Mouse (Mus musculus): ENCODE measurements at regions not wholly inside any gene's neighbourhood (a gene's known extent, or its start where the extent isn't known, plus 50 kb on each side); places are given as distances from the start of the nearest gene placed in this dataset.
A peak's percentile ranks its signal among the peaks of the same experiment; 100 is the strongest.

GRCm38 (mm10) chr2:149467801-149468200 lies 62.9 kb downstream of the Cst10 start:
- DNase-seq: peak; percentile 78

DNA sequence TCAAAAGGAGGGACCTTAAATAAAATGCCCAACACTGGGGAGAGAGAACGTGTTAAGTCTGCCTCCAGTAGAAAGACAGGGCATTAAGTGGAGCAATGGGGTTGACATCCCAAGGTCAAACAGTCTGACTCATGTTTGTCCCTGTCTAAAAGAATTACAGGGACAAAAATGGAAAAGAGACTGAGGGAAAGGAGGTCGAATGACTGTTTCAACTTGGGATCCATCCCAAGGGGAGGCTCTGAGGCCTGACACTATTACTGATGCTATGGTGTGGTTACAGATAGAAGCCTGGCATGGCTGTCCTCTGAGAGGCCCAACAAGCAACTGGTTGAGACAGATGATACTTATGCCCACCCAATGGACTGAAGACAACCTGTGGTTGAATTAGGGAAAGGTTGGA lies 67.6 kb downstream of the Cst10 start:
- peak; percentile 54 for DNase-seq

- DNase-seq: peak; percentile 82
Measured at GRCm38 (mm10) chr2:149493280-149493988, 88.6 kb downstream of the Cst10 start.

DNA sequence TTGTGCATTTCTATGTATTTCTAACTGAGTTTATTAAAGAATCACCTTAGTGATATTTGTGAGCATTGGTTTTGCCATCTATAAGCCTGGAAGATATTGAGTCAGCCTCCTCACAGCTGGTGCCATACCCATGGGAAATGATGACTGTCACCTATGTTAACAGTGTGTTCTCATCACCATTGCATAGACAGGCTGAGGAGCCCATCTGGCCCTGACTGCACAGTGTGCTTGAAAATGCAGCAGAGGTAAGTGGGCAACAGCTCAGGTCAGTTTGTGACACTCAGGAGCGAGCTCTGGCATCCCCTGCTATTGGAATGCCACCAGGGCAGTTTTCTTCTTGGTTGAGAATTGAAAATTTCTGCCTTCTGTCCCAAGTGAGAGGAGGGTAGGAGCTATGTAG lies 108.0 kb downstream of the Cst10 start:
- DNase-seq: no peak

GRCm38 (mm10) chr2:149524424-149524823 lies 119.6 kb downstream of the Cst10 start:
- DNase-seq: no peak

DNA sequence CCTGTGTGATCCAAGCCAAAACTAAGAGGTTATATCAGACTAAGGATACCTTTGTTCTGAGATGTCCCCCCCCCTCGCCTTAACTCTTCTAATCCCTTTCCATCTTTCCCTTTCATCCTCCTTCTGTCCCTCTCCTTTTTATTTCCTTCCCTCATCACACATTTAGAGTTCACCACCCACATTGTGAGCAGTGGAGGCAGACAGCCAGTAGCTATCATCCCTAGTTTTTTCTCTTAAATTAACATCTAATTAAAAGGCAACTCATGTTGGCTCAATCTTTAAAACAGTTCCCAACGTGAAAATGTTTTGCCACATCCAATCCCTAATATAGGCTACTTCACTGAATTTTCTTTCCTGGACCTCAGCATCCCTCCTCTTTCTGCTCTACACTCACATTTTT lies 138.0 kb downstream of the Cst10 start:
- DNase-seq: no peak

DNA sequence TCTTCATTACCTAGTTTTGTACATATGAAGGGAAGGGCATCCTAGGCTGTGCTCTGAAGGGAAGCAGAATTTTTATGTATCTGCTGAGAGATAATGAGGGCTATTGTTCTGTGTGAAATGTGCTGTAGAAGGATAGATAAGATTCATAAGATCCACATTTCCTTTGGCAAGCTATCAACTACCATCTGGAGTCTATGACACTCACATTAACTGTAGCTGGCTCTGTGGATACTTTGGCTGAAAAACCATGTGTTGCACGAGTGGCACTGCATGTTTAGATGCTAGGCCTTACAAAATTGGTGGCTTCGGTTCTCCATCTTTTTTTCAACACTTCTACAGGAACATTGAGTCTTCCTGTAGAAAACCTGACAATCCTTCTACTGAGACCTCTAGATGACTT lies 140.9 kb downstream of the Cst10 start:
- no peak for DNase-seq

DNA sequence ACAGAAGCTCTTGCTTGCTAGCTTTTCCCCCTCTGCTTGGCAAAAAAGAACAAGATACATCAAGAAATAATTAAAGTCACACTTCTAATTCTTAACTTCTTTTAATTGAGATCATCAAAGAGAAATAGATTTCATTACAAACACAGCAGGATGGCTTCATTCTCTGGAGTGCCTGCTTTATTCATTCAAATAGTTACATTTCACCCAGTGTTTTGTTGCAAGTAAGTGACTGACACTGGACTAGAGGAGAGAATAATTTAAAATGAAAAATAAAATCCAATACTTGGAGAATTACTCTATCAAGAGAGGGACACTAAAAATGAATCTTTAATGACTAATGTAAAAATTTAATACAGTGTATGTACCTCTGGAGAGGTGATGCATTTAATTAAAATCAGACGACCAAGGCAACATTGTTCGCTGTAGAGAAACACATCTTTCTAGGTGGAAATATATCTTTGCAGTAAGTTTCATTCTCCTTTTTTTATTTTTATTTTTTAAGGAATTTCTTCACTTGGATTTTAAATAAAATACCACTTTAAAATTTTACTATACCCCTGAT lies 141.9 kb downstream of the Cst10 start:
- DNase-seq: no peak

- no peak for DNase-seq
Measured at GRCm38 (mm10) chr2:149555209-149555608, 150.4 kb downstream of the Cst10 start.

DNA sequence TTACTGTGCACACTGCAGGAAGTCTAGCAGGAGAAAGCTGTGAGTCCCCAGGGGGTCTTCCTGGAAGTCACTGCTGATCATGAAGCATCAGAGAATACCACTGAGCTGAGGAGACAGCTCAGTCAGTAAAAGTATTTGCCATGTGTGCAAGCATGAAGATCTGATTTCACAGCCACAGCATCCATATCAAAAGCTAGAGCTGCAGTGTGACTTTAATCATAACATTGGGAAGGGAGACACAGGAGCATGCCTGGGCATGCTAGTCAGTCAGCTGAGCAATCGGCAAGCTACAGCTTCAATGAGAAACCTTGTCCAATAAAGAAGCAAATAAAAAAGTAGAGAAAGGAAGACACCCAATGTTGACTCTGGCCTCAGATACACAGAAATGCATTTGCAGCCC lies 168.9 kb downstream of the Cst10 start:
- DNase-seq: no peak

- no peak for DNase-seq
Measured at GRCm38 (mm10) chr2:149602581-149602980, 197.7 kb downstream of the Cst10 start.

GRCm38 (mm10) chr2:149613381-149613780 lies 208.5 kb downstream of the Cst10 start:
- no peak for DNase-seq

DNA sequence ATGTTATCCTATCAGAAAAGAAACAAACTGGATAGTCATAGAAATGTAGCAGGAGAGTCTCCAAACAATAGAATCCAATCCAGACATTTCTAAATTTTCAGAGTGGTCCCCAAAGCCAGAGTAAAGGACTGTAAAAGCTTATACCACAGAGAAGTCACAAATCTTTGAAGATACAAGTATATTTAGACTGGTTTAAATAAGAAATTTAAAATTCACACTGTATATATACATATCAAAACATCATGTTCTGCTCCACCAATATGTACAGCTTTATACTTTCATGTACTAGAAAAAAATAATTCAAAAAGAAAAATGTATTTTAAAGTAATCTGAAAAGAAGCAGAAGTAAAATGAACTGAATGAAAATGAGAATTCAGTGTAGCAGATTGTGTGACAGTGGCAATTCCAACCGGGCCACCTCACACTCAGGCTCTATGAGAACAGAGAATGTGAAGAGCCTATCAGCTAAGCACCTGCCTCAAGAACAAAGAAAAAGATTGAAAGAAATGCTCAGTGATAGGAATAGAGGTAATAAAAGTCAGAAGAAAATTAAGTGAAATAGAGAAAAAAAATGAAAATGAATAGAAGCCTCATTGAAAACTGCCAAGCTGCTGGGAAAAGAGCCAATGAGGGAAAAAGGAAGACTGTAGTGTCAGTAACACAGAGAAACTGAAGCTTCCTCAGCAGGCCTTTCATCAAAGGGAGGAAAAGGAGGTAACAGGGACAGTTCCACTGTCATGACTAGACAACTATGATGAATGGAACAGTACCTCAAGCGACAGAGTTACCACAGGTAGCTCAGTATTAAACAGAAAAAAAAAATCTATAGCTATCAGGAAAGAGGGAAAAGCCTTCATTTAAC lies 209.5 kb downstream of the Cst10 start:
- DNase-seq: no peak

DNA sequence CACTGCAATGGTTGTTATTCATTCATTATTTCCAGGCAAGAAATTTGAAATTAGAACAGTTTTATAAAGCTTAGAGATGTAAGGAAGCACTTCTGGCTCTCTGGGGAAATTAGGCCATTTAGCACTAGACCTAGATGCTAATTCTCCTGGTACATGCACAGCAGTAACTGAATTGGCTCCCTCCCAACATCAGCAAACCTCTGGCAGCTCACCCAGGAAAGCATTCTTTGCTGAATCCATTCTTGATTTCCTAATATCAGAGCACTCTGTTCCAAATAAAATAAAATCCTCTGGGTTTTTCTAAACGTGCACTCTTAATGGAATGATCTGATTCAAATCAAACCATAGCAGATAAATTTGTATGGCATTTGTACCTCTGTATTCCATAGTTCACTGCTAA lies 203.4 kb upstream of the Syndig1 start:
- peak; percentile 68 for DNase-seq

DNA sequence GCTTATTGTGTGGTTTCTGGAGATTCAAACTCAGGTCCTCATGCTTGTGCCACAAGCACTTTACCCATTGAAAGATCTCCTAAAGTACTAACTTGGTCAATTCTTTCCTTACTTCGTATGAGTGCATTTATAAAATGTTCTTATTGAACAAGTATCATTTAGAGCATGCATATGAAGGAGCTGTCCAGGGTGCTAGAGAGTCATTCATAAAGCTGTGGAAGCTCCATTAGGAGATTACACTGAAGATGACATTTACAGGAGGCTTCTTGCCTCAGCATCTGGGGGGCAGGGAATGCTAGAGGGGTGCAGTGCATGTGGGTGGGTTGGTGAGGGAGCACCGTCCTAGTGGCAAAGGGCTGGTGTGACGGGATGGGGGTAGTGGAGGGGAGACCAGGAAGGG lies 187.8 kb upstream of the Syndig1 start:
- DNase-seq: peak; percentile 27

GRCm38 (mm10) chr2:149651829-149652228 lies 177.2 kb upstream of the Syndig1 start:
- DNase-seq: no peak

GRCm38 (mm10) chr2:149661086-149661485 lies 167.9 kb upstream of the Syndig1 start:
- no peak for DNase-seq

GRCm38 (mm10) chr2:149664377-149664776 lies 164.6 kb upstream of the Syndig1 start:
- no peak for DNase-seq

- DNase-seq: no peak
Measured at GRCm38 (mm10) chr2:149666412-149666811, 162.6 kb upstream of the Syndig1 start.

DNA sequence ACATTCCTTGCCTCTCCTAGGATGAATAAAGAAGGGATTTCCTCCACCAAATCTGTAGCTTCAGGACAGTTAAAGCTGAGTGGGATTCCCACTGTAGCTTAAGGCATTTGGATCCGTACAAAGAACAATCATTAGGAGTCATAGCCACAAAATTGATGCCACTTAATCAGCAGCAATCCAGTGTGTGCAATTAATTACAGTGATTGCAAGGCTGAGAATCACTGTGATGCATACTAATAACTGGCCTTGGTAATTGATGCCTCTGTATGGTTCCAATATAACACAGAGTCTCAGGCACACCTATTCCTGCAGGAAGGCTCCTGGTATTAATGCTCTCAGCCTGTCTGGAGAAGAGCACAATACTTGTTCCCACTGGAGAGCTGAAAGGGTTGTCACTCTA lies 157.1 kb upstream of the Syndig1 start:
- DNase-seq: no peak

DNA sequence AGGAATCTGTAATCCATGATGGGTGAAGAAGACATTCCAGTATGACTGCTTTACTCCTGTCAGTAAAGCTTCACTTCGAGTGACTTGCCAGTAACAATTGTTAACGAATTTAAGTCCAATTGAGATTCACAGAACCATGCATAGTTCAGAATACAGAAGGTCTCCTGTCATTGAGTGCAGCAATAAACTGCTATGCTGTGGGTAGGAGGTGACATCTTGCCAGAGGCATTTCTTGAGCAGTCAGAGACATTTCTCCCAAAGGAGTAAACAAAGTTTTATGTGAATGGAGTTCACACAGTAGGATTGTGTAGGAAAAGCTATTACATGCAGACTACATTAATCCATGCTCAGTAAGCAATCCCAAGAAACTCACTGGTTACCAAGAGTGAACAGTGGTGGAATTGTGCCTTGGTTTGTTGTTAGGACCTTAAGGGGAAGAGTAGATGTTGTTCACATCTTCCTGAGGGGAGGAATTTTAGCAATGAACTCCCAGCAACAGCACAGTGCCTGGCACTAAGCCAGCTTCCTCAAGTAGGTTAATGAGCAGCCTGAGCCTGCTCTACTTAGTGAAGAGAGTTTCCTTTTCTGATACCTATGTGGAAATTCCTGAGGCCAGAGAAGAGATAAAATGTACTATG lies 149.1 kb upstream of the Syndig1 start:
- peak; percentile 6 for DNase-seq

DNA sequence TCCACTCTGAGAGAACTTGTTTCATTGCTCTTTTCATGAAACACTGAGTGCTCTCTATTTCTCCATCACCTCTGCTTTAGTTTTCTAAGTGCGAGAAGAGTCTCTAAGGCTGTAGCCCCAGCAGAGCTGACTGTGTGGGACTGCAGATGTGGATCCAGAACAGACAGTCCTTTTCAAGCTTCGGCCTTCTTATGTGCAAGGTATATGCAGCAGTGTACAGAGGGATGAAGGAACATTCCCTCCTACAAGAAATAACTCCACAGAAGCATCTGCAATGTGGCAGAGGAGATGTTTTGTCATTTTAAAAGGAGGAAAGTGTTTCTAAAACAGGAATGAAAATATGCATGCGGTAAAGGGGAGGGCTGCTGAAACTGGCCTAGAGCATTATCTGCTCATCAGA lies 106.7 kb upstream of the Syndig1 start:
- DNase-seq: no peak

DNA sequence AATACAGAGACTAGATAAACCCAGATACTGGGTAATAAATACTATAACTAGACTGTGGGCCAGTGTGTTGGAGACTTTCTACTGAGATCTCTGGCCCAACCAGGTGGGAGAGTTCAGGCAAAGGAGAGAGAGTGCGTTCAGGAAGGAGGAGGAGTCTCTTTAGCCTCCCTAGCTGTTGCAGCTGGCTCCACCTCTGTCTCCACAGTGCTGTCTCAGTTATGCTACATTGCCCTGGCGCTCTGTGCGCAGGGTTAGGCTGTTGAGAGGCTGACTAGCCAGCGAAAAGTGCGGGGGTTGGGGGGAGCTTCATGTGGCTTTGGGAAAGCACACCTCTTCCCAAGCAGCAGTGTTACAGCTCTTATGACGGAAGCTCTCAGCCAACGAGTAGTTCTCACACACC lies 104.7 kb upstream of the Syndig1 start:
- DNase-seq: no peak

Measured in adrenal gland, postnatal 14 days (tissue).